Mouse (Mus musculus) NIH3T3 (cell line): Measurements from ENCODE around the gene Sox5.

Source experiments
- DNase-seq: peaks from one replicate; pipeline ENCODE4 v3.0.0-alpha.2; 2012; ENCODE audit warnings: low read depth

Sox5 gene

GRCm38 (mm10) chr6:144429276-144429675 is 352.5 kb downstream of the Sox5 start:
- no peak for DNase-seq

DNA sequence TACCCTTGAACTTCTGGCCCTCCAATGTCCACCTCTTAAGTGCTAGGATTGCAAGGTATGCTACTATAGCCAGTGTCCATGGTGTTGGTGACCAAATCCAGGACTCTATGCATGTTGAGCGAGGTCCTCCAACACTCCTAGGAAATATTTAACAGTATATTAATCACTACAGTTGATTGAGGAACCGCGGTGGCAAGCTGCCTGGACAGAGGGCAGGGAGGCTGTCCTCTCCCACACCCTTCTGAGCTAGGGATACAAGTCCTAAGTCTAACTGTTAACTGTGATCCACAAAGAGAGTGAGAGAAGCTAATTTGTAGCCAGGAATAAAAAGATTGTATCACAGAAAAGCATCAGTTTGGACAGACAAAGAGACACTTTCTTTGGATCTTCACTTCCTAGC is 373.7 kb downstream of the Sox5 start:
- DNase-seq = no peak

DNA sequence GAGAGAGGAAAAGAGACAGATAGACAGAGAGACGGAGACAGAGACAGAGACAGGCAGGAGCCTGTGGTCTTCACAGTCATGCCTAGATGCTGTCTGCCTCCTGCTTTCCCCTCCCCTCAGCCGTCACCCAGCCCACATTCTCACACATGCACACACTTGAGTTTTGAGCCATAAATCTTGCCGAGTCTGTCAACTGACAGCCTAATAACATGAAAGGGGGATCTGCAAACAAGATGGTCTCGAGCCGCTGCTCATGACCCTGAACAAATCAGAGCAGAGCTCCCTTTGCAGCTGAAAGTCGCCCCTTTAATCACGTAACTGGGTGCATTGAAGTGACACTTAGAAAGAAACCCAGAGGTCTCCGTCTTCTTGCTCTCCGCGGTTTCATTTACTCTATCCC is 383.7 kb downstream of the Sox5 start:
- no peak for DNase-seq

GRCm38 (mm10) chr6:144393151-144393550 is 388.6 kb downstream of the Sox5 start:
- no peak for DNase-seq

- DNase-seq = no peak
These were observed 392.3 kb downstream of the Sox5 start for GRCm38 (mm10) chr6:144389333-144390054.

- DNase-seq = no peak
These were observed 394.1 kb downstream of the Sox5 start for GRCm38 (mm10) chr6:144387539-144388255.

GRCm38 (mm10) chr6:144380641-144381040 is 401.1 kb downstream of the Sox5 start:
- DNase-seq = no peak

DNA sequence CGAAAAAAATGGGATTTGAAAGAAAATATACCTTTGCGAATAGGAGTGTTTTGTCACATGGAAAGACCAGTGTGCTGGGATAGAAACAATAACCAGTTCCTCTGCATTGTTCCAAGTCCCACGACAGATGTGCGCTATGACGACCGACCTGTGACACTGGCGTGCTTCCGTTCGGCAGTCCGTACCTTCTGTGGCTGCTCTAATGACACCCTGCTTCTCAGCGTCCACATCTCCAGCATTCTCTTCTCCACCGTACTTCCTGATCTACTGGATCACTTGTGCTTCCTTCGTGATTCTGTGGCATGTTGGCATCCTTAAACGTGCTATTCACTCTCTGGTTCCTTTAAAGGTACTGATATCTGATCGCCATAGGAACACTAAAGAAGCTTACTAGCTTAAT is 401.6 kb downstream of the Sox5 start:
- no peak for DNase-seq

GRCm38 (mm10) chr6:144374810-144375209 is 407.0 kb downstream of the Sox5 start:
- no peak for DNase-seq

DNA sequence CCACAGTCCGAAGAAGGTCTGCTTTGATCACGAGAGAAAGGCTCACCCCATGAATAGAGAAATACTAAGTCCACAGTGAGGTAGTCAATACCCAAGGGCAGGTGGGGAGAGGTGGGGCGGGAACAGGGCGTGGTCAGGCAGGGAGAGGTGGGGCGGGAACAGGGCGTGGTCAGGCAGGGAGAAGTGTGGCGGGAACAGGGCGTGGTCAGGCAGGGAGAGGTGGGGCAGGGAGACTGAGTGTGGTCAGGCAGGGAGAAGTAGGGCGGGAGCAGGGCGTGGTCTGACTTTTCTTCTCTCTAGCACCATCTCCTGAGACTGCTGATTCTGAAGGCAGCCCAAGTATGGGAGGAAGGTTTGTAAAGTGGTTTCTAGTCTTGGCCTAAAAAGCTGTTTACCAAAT is 411.1 kb downstream of the Sox5 start:
- no peak for DNase-seq

DNA sequence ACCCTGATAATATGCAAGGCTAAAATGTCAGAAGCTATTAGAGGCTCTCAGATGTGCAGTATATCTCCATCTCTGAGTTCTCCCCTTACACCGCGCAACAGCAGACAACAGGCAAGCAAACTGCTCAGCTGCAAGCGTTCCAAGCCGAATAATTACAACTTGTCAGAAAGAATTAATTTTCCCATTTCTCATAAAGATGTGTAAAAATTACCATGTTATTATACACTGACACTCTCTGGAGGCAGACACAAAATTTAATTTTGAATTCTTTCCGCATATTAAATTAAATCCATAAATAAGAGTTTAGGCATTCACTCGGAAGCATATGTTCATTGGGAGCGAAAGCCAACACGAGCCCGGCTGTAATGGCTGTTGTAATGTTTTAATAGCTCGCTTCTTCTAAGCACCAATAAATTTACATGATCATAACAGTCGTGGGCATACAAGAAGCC is 414.1 kb downstream of the Sox5 start:
- no peak for DNase-seq

GRCm38 (mm10) chr6:144361267-144362038 is 420.3 kb downstream of the Sox5 start:
- DNase-seq = no peak

DNA sequence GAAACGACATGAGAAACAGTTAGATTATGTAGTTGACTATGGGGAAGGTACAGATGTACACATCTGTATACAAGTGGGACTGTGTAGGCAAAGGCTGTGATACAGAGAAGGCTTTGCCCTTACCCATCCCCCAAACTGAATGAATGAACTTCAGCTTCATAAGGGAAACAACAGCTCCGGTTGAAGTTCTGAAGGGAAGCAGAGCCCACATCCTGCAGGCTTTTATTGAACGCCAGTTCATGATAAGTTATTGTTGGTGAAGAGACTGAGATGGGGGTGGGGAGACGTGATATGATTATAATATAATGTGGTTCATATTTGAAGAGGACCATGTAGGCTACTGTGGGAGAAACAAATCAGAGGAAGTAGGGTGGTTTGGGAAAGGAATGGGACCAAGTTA is 424.7 kb downstream of the Sox5 start:
- DNase-seq = no peak

- DNase-seq = no peak
These were observed 430.7 kb downstream of the Sox5 start for GRCm38 (mm10) chr6:144351049-144351448.

DNA sequence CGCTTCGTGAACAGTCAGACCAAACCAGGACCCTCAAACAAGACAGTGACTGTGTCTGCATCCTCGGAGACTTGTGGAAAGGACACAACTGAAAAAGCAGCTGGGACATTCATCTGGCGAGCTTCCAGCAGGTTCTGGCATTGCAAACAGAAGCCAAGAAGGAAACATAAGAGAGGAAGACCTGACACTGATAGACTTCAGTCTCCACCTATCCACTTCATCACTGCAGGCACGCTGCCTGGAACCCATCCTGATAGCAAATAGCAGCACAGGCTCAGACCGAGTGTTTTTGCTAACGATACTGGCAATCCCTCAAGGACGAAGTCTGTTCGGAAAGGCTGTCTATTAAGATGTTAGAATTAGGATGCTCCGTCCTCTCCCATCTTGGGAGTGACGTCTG is 438.4 kb downstream of the Sox5 start:
- no peak for DNase-seq

GRCm38 (mm10) chr6:144339554-144339953 is 442.2 kb downstream of the Sox5 start:
- no peak for DNase-seq

- DNase-seq = no peak
These were observed 442.8 kb downstream of the Sox5 start for GRCm38 (mm10) chr6:144339006-144339405.

DNA sequence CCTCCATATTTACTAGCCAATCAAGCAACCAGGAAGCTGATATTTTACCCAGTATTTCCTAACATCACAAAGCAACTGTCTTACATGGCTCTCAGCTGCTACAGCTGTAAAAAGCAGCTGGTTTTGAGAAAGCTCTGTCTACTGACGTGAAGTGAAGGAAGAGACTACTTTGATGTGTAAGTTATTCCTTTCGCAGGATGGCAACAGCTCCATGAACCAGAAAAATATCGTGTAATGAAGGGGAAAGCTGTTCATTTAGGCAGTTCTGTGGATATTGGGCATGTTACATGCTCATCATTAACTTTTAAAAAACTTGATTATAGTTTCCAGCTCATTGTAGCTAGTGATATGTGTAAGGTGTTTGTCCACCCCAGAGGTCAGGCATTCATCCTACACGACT is 443.6 kb downstream of the Sox5 start:
- no peak for DNase-seq

GRCm38 (mm10) chr6:144337436-144337969 is 444.3 kb downstream of the Sox5 start:
- DNase-seq = no peak

DNA sequence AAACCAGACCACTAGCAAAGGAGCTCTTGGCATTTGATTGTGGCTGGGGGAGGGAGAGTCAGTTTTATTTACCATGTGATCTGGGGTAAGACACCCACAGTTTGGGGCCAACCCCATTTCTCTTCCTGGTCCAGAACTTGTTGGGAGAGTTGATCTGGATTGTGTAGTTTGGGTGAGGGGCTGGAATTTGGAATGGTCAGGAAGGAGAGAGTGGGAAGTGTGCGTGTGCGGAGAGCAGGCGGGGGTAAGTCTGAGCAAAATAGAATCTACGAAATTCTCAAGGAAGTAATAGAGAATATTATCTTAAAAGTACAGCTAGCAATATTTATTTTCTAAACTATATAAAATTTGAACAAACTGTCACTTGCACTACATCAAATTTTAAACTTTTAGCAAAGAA is 445.0 kb downstream of the Sox5 start:
- no peak for DNase-seq

DNA sequence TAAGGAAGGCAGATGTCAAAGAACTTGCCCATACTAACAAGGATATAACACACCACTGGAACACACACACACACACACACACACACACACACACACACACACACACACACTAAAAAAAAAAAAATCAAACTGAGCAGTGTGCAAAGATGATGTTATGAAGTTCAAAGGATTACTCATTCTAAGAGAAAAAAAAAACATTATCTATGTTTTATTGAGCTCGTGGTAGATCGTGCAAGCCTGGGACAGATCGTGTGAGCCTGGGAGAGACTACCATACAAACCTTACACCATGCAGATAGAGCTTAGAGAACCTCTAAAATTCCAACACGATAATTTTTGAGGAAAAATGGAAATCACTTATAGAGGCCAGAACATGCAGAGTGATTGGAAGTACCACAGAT is 448.6 kb downstream of the Sox5 start:
- DNase-seq = no peak

GRCm38 (mm10) chr6:144332027-144332426 is 449.8 kb downstream of the Sox5 start:
- no peak for DNase-seq
